Mouse (Mus musculus): Measurements from ENCODE around the gene Cldn18.
A peak's percentile ranks its signal among the peaks of the same experiment; 100 is the strongest.

Gene Cldn18

DNA sequence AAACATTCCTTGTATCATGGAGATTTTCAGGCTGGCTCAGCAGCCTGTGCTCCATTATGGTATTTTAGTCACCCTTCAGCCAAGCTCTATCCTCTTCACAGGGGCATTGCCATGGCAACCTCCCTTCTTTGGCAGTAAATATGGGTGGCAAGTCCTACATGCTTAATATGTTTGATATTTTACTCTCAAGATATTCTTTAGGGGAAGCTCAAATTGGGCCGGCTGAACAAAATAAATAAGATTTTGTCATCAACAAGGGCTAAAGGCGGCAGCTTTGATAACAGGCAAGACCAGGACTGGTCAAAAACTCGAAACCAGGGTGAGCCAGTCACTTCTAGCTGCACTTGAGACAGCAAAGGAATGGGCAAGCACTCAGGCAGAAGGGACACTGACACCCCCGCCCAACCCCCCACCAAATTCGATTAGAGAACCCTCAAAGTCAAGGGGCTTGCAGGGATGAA is 32.0 kb downstream of the Cldn18 start:
- DNase-seq (ENCODE audit: low spot score in 2 of 2): no peak

DNA sequence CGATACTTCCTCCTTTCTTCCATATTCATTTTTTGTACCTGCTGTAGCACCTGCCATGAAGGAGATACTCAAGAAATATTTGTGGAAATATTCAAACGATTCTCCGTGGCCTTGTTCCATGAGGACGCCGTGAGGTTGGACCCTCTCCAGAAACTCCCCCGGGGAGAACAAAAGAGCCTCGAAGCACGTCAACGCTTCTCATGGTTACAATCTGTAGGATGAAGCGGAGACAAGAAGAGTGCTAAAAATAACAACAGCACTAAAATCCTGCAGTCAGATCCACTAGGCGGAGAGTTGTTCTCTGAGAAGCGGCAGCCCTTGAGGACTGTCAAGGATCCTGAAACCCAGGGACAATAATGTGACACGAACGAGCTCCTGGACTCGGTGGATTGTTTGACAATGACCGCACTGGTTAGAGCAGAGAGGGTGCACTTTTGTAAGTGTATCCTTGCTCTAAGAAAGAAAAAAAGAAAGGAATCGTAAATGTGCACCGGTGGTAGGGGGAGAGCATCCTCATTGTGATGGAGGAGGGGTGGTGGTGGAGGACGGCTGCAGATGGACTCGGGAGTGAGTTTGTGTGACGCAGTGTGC is 35.0 kb downstream of the Cldn18 start:
- no peak for DNase-seq (ENCODE audit: low spot score in 2 of 2)

- no peak for DNase-seq (ENCODE audit: low spot score in 2 of 2)
Observed at GRCm38 (mm10) chr9:99675714-99676113, 41.4 kb downstream of the Cldn18 start.

GRCm38 (mm10) chr9:99671603-99672002 is 45.5 kb downstream of the Cldn18 start:
- no peak for DNase-seq (ENCODE audit: low spot score in 2 of 2)

DNA sequence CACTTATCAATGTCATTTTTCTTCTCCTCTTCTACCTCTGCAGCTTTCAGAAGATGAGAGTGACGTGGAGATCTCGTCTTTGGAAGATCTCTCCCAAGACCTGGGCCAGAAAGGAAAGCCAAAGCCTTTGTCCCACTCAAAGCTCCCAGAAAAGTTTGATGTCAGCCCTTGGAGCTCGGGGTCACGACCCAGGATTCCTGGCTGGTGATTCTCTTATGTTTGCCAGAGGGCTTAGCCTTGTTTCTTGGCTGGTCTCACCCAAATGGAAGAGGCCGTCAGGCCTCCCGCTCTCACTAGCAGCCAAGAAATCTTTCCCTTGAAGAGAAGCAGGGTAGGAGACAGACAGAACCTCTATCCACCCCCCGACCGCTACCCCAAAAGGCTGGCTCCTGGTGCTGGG is 49.5 kb downstream of the Cldn18 start:
- peak; percentile 58 to 70 for DNase-seq (ENCODE audit: low spot score in 2 of 2)

GRCm38 (mm10) chr9:99662887-99663286 is 54.2 kb downstream of the Cldn18 start:
- DNase-seq (ENCODE audit: low spot score in 2 of 2): peak in 1 of 2 experiments; percentile 4

GRCm38 (mm10) chr9:99662406-99662805 is 54.7 kb downstream of the Cldn18 start:
- peak; percentile 23 to 39 for DNase-seq (ENCODE audit: low spot score in 2 of 2)

DNA sequence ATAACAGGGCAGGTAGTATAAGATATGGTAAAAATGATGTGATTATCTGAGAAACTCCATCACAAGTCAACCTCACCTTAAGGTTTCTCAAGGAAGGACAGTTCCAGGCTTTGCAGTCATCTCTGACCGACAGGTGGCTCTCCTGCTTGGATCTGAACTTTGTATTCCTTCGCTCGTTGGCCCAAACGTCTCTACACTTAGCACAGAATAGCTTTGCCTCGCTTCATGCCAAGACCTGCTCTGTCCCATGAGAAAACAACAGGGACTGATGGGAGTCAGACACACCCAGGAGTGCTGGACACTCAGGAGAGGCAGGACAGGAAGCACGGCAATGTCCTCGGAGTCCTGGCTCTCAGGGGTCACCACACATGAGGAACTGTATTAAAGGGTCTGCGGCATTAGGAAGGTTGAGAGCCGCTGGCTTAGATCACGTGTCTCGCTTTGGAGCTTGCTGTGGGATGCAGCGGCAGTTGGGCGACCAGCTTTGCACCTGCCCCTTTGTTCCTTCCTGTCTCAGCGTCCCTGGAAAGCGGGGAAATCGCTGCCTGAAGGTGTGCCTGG is 55.4 kb downstream of the Cldn18 start:
- DNase-seq (ENCODE audit: low spot score in 2 of 2): no peak

DNA sequence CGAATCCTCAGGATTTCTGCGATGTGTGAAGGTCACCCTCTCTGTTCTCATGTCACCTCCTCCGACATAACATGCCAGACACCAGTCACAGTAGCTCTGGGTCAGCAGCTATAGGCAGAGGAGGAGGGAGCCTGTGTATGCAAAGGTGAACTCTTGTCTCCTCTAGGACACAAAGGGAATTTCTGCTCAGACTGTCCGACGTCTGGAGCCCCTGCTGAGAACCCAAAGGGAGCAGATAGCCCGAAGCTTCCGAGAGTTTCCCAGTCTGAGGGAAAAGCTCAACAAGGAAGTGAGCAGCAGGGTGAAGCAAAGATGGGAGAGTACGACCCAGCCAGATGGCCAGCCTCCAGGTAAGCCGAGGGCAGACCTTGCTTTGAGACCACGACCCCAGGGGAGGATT is 56.3 kb downstream of the Cldn18 start:
- DNase-seq (ENCODE audit: low spot score in 2 of 2): no peak

GRCm38 (mm10) chr9:99646102-99646501 is 71.0 kb downstream of the Cldn18 start:
- DNase-seq (ENCODE audit: low spot score in 2 of 2): no peak

DNA sequence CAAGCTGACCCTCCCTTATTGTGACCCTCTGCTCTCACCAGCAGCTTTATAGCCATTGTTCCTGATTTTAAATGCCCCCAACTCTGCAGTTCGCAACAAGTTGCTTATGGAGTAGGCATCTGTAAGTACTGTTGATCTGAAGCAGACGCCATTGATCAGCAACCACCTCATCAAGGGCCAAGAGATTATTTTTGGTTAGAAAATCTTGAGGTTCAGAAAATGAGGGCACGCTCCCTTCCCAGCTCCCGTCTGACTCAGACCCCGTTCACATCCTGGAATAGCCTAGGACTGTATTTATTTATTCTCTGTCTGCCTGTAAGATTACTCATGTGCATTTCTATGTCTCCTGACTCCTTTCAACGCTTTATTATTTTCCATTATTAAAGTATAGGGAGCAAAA is 71.7 kb downstream of the Cldn18 start:
- no peak for DNase-seq (ENCODE audit: low spot score in 2 of 2)

- DNase-seq (ENCODE audit: low spot score in 2 of 2): no peak
Observed at GRCm38 (mm10) chr9:99639957-99640356, 77.1 kb downstream of the Cldn18 start.
